16 mouse cellular contexts compared by ENCODE assay signal in the genomic region with DNA sequence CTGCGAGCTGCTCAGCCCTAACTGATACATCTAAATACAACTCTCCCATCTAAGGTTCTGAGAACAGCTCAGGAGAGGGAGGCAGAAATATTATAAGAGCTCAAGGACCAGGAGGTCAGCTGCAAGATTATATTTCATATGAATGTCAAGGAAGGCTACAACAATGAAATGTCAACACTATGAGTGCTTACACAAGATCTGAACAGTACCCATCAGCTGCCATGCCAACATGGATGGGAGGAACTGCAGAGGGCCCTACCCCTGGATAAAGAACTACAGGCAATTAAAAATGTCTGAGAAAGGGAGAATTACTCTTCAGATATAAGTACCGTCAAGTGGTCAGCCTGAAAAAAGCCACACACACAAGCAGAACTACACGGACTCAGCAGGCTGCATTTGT. TPM values are rescaled to one million over a fixed set of nuclear protein-coding genes. Genes with fewer than 3 reads are reported as not detected.
"Had no signal": no experiment of that assay in that cellular context is flagged by ENCODE, and none has a peak within 500 bp of the region (broad histone marks: within the 10 kb centered on the region; RNA-seq: fewer than 3 reads in every experiment).

No protein-coding gene starts in this region.

- DNase-seq: kidney, adult 2 months; kidney, postnatal 25 days; layer of hippocampus, adult 9-11 months; liver; lung, embryonic 14.5 days; right cerebral cortex, adult 18-20 months; right cerebral cortex, postnatal 14 days; right cerebral cortex, postnatal 4 days; thymus, adult 18-20 months; thymus, postnatal 36 days had no signal

RNA-seq across cellular contexts. Expression of gene Figla, which starts 58.4 kb away (rescaled TPM):
- total RNA-seq: layer of hippocampus, adult 2 months; layer of hippocampus, postnatal 25 days; left cerebral cortex, adult 18-20 months; left cerebral cortex, postnatal 25 days; megakaryocyte, adult 5-6 weeks; midbrain, postnatal 0 days had no signal
